Mouse (Mus musculus) testis, adult 2 months (tissue): Measurements from ENCODE around the gene Myadm.

Experiments used
- CTCF ChIP-seq: fragments of 200-500 bp; IDR thresholded peaks from 2 replicates; pipeline ENCODE4 v1.5.1; 2012; ENCODE audit warnings: low read depth, mild to moderate bottlenecking, inconsistent platforms, low read length, moderate library complexity; ENCODE audit not compliant: control insufficient read depth, insufficient read depth, insufficient replicate concordance
- POLR2A ChIP-seq: fragments of 200-500 bp; IDR thresholded peaks from 2 replicates; pipeline ENCODE4 v1.6.1; 2012; ENCODE audit warnings: low read depth, mild to moderate bottlenecking, inconsistent platforms, low read length, moderate library complexity; ENCODE audit not compliant: control insufficient read depth

- TF ChIP-seq CTCF (no peak), POLR2A (no peak)
Observed at GRCm38 (mm10) chr7:3267261-3267660, 21.6 kb upstream of the Myadm start.
